Mouse (Mus musculus): ENCODE data around the gene Acvr1. TPM values are rescaled to one million over a fixed set of nuclear protein-coding genes. Genes with fewer than 3 reads are reported as not detected.
A peak's percentile ranks its signal among the peaks of the same experiment; 100 is the strongest.

The Acvr1 gene
- total and polyA plus RNA-seq, 3 experiments, result 6.9 to 40.5 (median 34.1) TPM

DNA sequence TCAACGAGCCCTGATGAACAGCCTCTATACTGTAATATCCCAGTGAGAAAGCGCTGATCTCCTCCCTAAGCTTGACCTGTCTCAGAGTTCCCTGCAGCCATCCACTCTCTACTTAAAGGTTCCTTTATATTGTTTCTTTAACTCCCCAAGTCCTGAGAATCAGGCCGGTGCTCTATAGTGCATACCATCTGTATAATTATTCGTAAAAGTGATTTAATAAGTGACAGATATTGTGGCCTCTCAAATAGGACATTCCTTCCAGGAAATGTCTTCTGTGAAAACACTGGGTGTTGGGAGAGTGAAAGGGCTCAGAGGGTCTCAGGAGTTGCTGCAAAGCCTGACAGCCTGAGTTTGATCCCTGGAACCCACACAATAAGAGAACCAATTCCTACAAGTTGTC, 88.8 kb downstream of the Acvr1 start:
- no peak for DNase-seq

DNA sequence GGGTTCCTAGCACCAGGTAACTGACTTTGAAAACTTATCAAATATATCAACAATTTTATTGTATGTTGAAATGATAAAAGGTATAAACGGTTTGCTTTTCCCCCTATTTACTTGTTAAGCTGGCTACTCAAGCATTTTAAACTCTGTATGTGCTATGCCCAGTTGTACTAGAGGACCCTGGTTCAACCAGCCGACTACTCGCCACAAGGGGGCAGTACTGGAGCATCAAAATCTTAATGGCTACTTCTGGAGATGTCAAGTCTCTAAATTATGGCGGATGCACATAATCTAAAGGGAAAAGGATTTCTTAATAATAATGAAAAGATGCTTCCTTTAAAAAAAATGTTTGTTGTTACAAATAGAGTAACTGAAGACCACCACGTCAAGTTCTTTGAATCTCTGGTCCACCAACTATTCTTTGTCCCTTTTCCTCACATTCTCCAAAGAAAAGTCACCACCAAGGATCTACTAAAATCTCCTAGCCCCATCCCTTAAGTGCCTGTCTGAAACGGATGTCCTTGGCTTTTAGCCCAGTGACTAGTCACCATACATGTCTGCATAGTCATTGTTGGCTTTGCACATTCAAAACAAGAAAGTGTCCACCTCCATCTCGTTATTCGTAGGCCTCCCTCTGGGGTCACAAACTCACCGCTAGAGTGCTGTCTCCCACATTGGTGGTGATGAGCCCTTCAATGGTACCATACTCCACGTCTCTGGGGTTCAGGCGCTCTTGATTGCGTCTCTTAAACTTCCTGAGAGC, 89.8 kb downstream of the Acvr1 start:
- peak; percentile 85 for DNase-seq

DNA sequence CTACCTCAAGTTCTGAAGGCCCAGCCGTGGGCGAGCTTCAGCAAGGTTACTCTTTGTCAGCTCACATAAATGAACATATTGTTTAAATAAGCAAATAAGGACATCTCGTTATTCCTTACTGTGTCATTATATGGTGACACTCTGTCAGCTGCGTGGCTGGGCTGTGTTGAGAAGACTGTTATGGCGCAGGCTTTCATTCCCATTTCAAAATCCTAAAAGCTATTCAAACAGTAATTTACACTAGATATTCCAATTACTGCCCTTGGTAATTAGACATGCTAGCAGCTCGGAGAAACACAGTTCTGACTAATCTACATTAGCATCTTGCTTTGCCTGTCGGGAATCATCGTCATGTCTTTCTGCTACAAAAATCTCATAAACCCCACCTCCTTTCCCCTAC, 91.4 kb downstream of the Acvr1 start:
- DNase-seq, result no peak

DNA sequence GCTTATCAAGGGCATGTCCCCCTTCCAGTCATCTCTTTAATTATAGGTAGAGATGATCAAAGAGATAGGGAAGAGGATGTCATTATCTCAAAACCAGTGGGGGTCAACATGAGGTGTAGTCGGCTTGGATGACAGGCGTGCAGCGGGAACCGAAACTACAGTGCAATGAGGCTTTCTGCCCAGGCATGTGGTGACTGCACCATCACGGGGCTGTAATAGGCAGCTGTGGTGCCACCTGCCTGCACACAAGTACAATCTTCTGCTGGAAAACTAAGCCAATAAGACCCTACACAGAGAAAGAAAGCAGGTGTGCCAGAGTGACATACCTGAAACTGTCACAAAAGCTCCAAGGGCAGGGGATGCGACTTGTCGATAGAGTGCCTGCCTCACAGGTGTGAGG, 96.7 kb downstream of the Acvr1 start:
- no peak for DNase-seq

DNA sequence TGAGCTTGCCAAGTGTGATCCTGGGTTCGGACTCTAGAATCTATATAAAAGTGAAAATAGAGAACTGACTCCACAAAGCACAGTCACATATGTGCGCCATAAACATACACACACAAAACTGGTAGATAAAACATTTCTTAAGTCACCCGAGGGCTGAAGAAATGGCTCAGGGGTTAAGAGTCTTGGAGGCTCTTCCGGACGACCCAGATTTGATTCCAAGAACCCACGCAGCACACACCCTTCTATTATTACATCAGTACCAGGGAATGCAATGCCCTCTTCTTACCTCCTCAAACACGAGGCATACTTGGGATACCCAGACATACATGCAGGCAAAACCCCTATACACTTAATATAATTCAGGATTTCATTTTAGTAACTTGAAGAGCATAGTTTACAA, 97.1 kb downstream of the Acvr1 start, which contains the start of gene Gm17409:
TSS of gene Gm17409 (plus strand) at position 301 of the 400 bp plus-strand sequence.
- no peak for DNase-seq

DNA sequence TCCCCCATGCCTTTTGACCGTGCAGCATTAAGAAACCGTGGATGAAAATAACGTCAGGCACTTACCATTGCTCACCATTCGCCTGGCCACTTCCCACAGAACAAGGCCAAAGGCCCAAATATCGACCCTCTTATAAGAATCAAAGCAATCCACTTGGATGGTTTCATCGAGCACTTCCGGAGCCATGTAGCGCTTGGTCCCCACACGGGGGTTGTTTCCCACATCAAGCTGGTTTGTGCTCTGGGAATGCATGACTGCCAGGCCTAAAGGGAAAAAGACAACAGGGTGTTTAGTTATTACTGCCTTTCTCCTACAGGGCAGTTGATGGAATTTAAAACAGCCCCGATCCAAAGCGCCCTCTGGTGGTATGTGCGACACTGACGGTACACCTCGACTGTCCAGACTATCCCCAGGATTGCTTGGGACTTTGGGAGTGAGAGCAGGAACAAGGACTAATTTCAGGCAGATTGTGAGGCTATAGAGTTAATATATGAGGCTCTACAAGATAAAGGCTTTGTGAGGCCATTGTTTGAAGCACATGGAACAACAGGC, 108.1 kb downstream of the Acvr1 start:
- DNase-seq, result peak; percentile 65

DNA sequence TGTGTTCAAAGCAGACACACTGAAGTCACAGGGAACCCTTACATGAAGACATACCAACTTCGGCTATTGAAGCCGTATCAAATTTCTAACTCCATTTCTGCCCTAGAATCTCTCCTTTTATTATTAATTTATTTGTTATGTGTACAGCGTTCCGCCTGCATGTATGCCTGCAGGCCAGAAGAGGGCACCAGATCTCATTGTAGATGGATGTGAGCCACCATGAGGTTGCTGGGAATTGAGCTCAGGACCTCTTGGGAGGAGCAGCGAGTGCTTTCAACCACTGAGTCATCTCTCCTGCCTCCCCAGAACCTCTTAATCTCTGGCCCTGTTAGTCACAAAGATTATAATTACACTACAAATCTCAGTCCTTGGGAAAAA, 109.5 kb downstream of the Acvr1 start:
- no peak for DNase-seq

DNA sequence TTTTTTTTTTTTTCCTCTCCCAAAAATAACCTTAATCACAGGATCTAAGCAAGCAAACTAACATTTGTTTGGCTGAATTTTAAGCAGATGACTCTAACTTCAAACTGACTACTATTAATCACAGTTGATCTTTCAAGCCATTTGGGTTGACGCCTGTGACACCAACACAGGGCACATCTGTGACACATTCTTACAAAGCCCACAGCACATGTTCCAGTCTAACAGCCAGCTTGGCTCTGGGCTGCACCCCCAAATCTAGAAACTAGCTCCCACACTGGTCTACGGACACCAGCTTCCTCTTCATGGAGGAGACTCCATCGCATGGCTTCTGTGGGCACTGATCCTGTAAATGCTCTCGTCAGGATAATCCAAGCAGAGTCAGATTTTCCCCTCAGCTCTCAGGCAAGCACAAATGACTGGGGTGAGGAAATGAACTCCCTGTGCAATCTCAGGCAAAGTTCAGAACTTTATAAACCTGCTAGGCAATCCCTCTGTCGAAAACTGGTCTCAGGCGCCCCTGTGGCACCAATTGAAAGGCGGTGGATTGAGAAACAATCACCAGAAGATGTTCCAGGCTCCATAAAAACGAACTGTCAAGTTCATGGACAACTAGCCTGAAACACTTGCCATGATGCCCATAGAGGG, 110.0 kb downstream of the Acvr1 start:
- DNase-seq, result peak; percentile 42

DNA sequence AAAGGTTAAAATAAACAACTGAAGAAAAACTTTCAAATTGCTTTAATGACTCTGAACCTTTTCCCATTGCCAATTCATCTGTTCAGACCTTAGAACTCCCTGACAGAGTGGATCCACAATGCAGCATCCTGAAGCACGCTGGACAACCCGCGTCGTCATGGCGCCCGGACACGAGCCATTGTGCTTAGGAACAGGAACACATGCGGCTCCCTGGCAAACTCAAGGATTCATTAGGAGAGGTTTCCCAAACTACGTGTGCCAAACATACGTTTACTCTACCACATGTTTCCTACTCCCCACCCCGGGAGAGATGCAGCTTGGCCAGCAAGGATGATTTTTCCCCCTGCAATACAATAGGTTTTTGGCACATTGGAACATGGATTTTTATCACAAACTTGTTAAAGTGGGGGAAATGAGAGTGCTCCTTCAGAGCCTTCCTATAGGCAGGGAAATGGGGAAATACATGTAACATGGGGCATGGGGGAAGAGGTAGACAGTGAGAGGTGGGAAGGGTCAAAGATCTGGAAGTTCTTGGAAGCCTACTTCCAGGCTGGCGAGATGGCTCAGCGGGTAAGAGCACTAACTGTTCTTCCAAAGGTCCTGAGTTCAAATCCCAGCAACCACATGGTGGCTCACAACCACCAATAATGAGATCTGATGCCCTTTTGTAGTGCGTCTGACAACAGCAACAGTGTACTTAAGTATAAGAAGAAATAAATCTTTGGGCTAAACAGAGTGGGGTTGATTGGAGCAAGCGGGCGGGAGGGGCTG, 112.7 kb downstream of the Acvr1 start:
- DNase-seq, result no peak

DNA sequence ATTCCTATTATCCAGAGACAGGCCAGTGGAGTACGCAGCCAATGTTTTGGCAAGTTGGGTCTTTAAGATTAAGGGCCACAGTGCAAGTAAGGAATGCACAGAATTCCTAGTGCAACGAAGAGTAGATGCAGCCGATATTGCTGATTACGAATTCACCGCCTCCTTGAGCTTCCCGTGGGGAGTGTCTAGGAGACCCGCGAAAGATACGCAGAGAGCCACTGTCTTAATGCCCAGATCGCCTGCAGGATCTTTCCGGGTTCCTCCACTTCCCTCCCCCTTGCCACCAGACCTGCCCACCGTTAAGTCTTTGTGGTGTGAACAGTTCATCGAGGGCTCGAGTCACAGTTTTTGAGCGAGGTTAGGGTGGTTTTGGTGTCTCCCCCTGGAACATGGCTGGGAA, 120.0 kb downstream of the Acvr1 start:
- no peak for DNase-seq

DNA sequence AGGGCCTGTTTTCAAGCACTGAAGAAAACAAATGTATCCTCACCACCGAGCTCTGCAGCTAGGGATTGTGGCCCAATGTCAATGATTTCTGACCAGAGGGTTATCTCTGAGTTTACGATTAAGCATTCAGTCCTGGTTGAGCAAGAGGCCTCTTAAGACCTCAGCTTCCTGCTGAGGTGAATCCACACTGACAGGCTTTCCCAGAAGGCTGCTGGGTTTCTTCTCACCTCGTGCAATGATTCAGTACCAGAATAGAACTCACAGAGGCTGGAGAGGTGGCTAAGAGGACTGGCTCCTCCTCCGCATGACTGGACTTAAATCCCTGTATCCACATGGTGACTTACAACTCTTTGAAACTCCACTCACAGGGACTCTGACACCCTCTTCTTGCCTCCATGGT, 123.8 kb downstream of the Acvr1 start:
- no peak for DNase-seq

DNA sequence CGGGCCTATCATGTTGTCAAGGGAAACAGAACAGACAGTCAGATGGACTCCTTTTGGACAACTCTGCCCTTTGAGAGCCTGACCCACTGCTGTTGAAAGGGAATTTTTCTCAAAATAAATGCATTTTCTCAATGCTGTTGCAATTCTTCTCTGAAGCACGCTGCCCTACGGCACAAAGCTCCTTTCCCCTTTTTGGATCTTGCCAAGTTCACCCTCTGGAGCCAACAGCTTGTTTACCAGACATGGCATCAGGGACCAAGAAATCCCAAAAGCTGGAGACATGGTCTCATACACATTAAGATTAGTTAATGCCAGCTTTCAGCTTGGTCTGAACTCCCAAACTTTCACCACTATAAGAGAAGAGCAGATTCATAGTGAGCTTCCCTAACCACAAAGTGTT, 130.0 kb downstream of the Acvr1 start:
- DNase-seq, result no peak

DNA sequence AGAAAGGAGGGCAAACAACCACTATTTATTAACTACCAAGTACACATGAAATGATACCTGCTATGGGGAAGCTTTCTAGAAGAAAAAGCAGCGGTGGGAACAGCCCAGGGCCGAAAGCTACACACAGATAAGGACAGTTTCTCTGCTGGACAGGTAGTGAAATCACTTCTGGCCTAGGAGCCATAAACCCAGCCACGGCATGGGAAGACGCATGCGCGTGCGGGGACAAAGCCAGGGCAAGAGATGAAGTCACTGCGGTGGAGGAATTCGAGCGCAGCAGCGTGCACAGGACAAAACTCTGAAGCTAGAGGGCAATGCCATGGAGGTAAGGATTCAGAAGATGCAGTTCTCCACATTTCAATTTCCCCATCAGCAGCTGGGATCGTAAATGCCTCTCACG, 131.4 kb downstream of the Acvr1 start:
- DNase-seq, result no peak

DNA sequence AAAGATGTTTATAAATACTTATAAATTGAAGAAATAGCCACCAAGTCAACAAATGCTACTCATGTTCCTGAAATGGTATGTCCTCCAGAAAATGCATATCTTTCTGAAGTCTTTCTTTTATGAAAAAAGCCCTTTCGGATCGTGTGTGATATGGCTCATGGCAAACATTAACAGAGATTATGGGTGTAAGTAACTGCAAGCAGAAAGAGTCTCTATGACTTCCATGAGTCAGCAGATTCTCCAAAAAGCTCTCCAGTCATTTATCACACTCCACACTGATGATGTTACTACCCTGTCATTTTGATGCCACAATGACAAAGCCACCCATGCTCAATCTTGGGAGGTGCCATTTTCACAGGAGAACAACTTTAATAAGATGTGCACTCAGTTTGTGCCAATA, 132.5 kb downstream of the Acvr1 start:
- DNase-seq, result no peak

DNA sequence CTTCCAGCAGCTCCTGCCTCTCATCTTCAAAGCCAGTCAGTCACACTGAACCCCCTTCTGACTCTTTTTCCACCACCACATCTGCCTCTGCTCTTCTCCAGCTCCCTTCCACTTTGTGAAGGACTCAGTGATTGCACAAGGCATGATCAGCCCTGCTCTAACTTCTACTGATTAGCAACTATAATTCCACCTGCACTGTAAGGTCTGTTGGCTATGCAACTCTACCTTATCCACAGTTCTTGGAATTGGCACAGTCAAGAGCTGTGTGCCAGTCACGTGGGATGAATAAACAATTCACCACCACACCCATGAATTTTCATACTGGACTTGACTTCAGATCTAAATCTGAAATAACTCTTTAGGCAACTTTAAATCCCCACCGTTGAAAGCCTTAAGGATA, 133.6 kb downstream of the Acvr1 start:
- DNase-seq, result no peak

DNA sequence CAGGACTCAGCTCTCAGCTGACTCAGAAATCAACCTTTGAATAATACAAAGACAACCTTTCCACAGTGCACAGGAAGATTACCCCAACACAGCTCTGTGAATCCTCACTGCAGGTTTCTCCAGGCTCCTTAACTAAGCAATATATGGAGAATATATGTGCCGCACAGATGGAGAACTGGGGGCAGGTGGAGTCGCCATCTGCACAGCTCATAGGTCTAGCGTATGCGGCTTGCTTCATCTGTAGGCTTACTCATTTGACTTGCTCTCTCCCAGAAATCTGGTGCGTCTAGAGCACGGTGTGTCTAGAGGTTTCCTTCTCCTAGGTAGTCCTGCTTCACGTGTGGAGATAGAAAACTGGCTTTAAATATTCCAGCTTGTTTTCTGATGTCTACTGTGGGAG, 134.7 kb downstream of the Acvr1 start:
- DNase-seq, result no peak

DNA sequence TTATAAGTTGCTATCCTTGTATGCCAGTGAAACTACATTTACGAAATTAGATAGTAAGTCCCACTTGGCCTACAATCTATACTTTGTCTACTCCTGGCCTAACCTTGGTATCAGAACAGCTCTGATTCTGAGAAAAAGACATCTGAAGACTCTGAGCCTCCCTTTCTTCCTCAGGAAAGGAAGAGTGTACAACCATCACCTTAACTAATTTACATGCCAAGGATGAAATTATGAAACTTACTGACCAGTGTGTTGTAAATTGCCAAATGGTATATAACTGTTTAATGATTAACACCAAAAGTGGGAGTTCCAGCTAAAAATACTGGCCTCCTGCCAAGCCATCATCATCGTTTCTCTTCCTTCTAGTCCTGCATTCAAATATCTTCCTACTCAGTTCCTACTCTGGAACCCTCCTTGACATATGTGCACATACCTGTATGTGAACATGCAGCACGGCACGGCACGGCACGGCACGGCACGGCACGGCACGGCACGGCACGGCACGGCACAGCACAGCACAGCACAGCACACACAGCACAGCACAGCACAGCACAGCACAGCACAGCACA, 141.4 kb downstream of the Acvr1 start:
- no peak for DNase-seq

DNA sequence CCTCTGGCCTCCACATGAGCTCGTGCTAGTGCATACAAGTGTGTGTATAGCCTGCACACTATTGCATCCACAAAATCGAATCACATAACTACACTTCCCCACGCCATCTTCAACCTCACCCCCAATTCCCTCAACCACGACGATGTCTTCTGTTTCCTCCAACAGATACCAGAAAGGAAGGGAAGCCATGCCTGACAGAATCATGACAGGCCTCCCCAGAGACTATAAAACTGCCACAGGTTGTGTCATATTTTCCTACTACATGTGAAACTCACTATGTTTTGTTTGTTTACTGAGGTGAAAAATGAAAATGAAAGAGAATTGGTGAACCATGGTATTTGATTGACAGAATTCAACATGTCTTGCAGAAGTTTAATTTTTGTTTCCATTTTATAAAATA, 143.6 kb downstream of the Acvr1 start:
- no peak for DNase-seq

DNA sequence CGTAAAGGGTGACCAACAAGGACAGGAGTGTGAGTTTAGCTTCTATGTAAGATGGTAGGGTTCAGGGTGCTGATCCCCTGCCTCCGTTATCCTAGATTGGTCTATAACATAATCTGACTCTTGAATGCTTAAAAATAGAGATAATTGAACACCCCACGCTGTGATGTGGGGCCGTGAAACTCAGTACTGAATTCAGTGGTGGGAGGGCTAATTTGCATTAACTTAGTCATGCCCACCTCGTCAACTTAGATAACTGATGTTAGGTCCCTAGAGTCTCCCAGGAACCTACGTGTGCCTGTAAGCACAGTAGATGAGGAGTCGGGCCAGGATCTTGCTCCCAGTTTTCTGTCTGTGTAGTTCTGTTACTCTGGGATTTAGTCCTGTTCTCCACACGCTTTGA, 147.4 kb downstream of the Acvr1 start:
- DNase-seq, result no peak

DNA sequence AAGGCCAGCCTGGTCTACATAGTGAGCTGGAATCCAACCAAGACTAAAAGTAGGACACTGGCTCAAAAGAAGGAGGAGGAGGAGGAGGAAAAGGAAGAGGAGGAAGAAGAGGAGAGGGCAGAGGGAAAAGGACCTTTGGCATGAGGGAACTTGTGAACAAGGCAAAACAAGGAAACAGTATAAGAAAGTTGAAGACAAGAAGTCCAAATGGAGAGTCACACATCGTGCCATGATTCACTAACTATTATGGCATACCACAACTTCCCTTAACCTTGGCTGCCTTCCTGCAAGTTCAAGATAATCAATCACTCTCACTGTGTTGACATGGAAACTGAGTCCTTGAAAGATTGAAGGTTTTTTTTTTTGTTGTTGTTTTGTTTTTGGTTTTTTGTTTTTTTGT, 148.8 kb downstream of the Acvr1 start:
- peak; percentile 15 for DNase-seq

DNA sequence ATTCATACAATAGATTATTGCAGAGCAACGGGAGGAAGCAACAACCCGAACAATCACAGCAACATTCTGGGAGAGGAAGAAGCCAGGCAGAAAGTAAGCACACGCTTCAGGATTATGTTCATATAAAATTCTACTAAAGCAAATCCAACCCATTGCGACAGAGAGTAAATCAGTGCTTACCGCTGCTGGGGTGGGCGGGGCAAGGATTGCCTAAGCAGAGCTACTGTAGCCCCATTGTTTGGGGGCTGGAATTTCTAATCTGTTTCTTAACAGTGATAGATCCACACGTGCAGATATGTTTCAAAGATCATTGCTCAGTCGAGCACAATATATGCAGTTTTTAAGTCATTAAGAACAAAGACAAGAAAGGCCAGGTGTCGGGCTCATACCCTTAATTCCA, 149.3 kb downstream of the Acvr1 start:
- peak; percentile 38 for DNase-seq

DNA sequence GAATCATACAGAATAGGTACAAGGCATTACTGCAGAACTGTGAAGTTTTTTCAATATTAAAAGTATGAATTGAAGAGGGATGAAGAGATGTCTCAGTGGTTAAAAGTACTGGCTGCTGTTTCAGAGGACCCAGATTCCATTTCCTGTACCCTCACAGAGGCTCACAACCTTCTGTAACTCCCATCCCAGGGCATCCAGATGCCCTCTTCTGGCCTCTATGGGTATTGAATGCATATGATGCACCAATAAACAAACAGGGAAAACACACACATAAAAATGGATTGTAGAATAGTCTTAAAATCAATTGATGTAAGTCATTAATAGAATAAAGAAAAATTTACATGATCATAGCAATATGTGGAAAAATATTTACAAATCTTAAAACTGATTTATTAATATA, 151.9 kb downstream of the Acvr1 start:
- no peak for DNase-seq
